In the genomic region with DNA sequence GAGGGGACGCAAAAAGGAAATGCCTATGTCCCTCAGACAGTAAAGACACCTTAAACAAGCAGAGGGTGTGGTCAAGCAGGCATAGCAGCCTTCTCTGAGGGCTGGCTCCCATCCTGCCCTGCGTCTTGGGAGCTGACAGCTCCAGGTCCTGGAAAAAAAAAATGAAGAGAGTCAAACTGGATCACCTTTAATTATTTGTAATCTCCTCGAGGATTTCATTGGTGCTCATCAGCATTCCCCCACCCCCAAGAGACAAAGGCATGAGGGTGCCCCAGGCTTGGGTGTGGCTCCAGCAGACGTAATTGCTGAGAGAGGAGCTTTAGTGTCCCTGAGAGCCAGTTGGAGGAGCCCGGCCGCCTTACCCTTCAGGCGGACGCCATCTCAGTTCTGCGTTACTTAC, we compare ENCODE assay signal across 31 mouse cellular contexts. TPM values are rescaled to one million over a fixed set of nuclear protein-coding genes. Genes with fewer than 3 reads are reported as not detected.
DNase-seq lines count a peak whose midpoint lies in the region; ATAC-seq and TF ChIP-seq lines count a peak whose summit lies in the region.
"Had no signal": no experiment of that assay in that cellular context is flagged by ENCODE, and none has a peak within 500 bp of the region (broad histone marks: within the 10 kb centered on the region; RNA-seq: fewer than 3 reads in every experiment).

No protein-coding gene starts in this region.

- H3K27me3 ChIP-seq in intestine, embryonic 16.5 days (replicated peaks; ENCODE audit: control insufficient read depth, insufficient read depth, low read length) = no peaks in the 10 kb centered on the region
- no peaks in the 10 kb centered on the region for H3K27me3 ChIP-seq in stomach, postnatal 0 days (ENCODE audit: control insufficient read depth, insufficient read depth, low read length)
- H3K27me3 ChIP-seq: embryonic facial prominence, embryonic 12.5 days; forebrain, embryonic 12.5 days; heart, embryonic 12.5 days; hindbrain, embryonic 15.5 days had no signal

- no peaks in the 10 kb centered on the region for H3K36me3 ChIP-seq in intestine, embryonic 16.5 days (ENCODE audit: control insufficient read depth, insufficient read depth, low read length)
- H3K36me3 ChIP-seq in stomach, postnatal 0 days (ENCODE audit: control insufficient read depth, insufficient read depth, low read length) = no peaks in the 10 kb centered on the region
- H3K36me3 ChIP-seq: embryonic facial prominence, embryonic 12.5 days; forebrain, embryonic 12.5 days; heart, embryonic 12.5 days; hindbrain, embryonic 10.5 days; hindbrain, embryonic 15.5 days; liver, embryonic 15.5 days had no signal

- no peaks in the 10 kb centered on the region for H3K9me3 ChIP-seq in intestine, embryonic 16.5 days (ENCODE audit: control insufficient read depth, low read length)
- H3K9me3 ChIP-seq in stomach, postnatal 0 days (ENCODE audit: control insufficient read depth, low read length) = no peaks in the 10 kb centered on the region
- H3K9me3 ChIP-seq: embryonic facial prominence, embryonic 12.5 days; forebrain, embryonic 12.5 days; heart, embryonic 12.5 days; hindbrain, embryonic 10.5 days; hindbrain, embryonic 15.5 days; liver, embryonic 15.5 days had no signal

- TF ChIP-seq EP300 in stomach, postnatal 0 days (optimal IDR thresholded peaks at IDR 0.05) = no peak

- no peak overlapping the region for H3K4me3 ChIP-seq in intestine, embryonic 16.5 days (ENCODE audit: low read length)
- no peak overlapping the region for H3K4me3 ChIP-seq in stomach, postnatal 0 days (ENCODE audit: low read depth, low read length)
- H3K4me3 ChIP-seq: embryonic facial prominence, embryonic 12.5 days; erythroblast, embryonic 14.5 days; forebrain, embryonic 12.5 days; heart, embryonic 12.5 days; hindbrain, embryonic 10.5 days; hindbrain, embryonic 15.5 days; liver, embryonic 15.5 days had no signal

- 0 out of 2 replicates have a peak overlapping the region, but pooled peaks have one; percentile 16 for H3K4me2 ChIP-seq in intestine, embryonic 16.5 days (ENCODE audit: low read depth, low read length)
- no peak overlapping the region; the same call in 1 of the 2 replicates for H3K4me2 ChIP-seq in stomach, postnatal 0 days (replicated peaks; ENCODE audit: low read depth)
- H3K4me2 ChIP-seq: embryonic facial prominence, embryonic 12.5 days; forebrain, embryonic 12.5 days; heart, embryonic 12.5 days; hindbrain, embryonic 15.5 days; liver, embryonic 15.5 days; lung, embryonic 14.5 days; midbrain, embryonic 11.5 days had no signal

- peaks cover 20% of the 10 kb centered on the region for H3K4me1 ChIP-seq in intestine, embryonic 16.5 days (ENCODE audit: control insufficient read depth, insufficient read depth, low read length)
- 0 out of 2 replicates have a peak, but pooled peaks cover 2% of the 10 kb centered on the region for H3K4me1 ChIP-seq in stomach, postnatal 0 days (replicated peaks; ENCODE audit: control insufficient read depth, insufficient read depth)
- H3K4me1 ChIP-seq: forebrain, embryonic 12.5 days; hindbrain, embryonic 15.5 days; liver, embryonic 15.5 days had no signal

- WGBS in intestine, embryonic 16.5 days = 36% methylated on average over 9 of the region's 9 CpGs
- WGBS in stomach, postnatal 0 days = 36% methylated on average over 9 of the region's 9 CpGs

- peak; percentile 33 for DNase-seq in heart, adult 11 months
- no peak for DNase-seq in heart, postnatal 4 days
- DNase-seq in R1 (ENCODE audit: low read depth, low spot score) = peak; percentile 76
- DNase-seq in stomach, postnatal 0 days (ENCODE audit: low spot score) = no peak
- no peak for DNase-seq in cerebellum, adult 11-12 months
- no peak for DNase-seq in yolk sac, embryonic 10.5 days (ENCODE audit: low spot score)
- DNase-seq: adrenal gland, adult 2 months; adrenal gland, postnatal 36 days; cerebellum, adult 8-10 months; cerebellum, postnatal 25 days; gastrocnemius, postnatal 25 days; heart, adult 18-20 months; kidney, adult 8-10 months; kidney, postnatal 4 days; left cerebral cortex, postnatal 4 days; lung, embryonic 14.5 days; right cerebral cortex, adult 18-20 months; spleen, adult 18-20 months had no signal

- TF ChIP-seq CTCF in stomach, postnatal 0 days (IDR thresholded peaks at IDR 0.05; ENCODE audit: low read depth) = no peak

- H3K27ac ChIP-seq in intestine, embryonic 16.5 days (ENCODE audit: low read length) = no peak overlapping the region
- peak overlapping the region; percentile 59 for H3K27ac ChIP-seq in stomach, postnatal 0 days (replicated peaks)
- H3K27ac ChIP-seq: embryonic facial prominence, embryonic 12.5 days; forebrain, embryonic 12.5 days; hindbrain, embryonic 10.5 days; hindbrain, embryonic 15.5 days; kidney, postnatal 0 days; liver, embryonic 15.5 days had no signal

- peak; percentile 69; the same call in 1 of the 2 replicates for ATAC-seq in intestine, embryonic 16.5 days
- no peak for ATAC-seq in stomach, postnatal 0 days (ENCODE audit: low FRiP score, low TSS enrichment)
- no peak for ATAC-seq in erythroid progenitor cell, adult 5-6 weeks (replicated peaks; ENCODE audit: low FRiP score, poor library complexity, severe bottlenecking)
- ATAC-seq: inflammation-experienced regulatory T-cells, adult 6 months; midbrain, embryonic 16.5 days had no signal

- no peak overlapping the region for H3K9ac ChIP-seq in intestine, embryonic 16.5 days (ENCODE audit: low read depth, low read length)
- H3K9ac ChIP-seq in stomach, postnatal 0 days (ENCODE audit: low read length) = no peak overlapping the region
- H3K9ac ChIP-seq: embryonic facial prominence, embryonic 12.5 days; forebrain, embryonic 12.5 days; heart, embryonic 12.5 days; hindbrain, embryonic 15.5 days; liver, embryonic 15.5 days; lung, embryonic 14.5 days had no signal

RNA-seq across cellular contexts. Expression of a gene that starts 43.1 kb away (rescaled TPM):
- total RNA-seq in heart, postnatal 4 days (2021) = 1 to 10 TPM; 1.9 to 2.2 TPM
- 0.89 and 0.93 TPM in 2 replicates for polyA plus RNA-seq in intestine, embryonic 16.5 days (2015; fragmentation: Nextera tagmentation; extraction: Ambion mirVana)
- 0.86 and 1.2 TPM in 2 replicates for polyA plus RNA-seq in stomach, postnatal 0 days (2015; fragmentation: Nextera tagmentation; extraction: Ambion mirVana)
- total RNA-seq in erythroid progenitor cell, adult 5-6 weeks (2015; ENCODE audit: low replicate concordance) = not detected in 2 replicates
- 1.5 TPM in 1 of 2 replicates, not detected in the other for total RNA-seq in erythroid progenitor cell, adult 5-6 weeks (2017; ENCODE audit: low replicate concordance)

RNA-seq across cellular contexts. Expression of a gene that starts 43.2 kb away (rescaled TPM):
- 10 to 100 TPM; 20.7 to 20.8 TPM for total RNA-seq in heart, postnatal 4 days (2021)
- 33.3 and 37.7 TPM in 2 replicates for polyA plus RNA-seq in intestine, embryonic 16.5 days (2015; fragmentation: Nextera tagmentation; extraction: Ambion mirVana)
- 22.9 and 24.3 TPM in 2 replicates for polyA plus RNA-seq in stomach, postnatal 0 days (2015; fragmentation: Nextera tagmentation; extraction: Ambion mirVana)
- 37.8 and 71.7 TPM in 2 replicates for total RNA-seq in erythroid progenitor cell, adult 5-6 weeks (2015; ENCODE audit: low replicate concordance)
- total RNA-seq in erythroid progenitor cell, adult 5-6 weeks (2017; ENCODE audit: low replicate concordance) = 78.0 and 78.3 TPM in 2 replicates

Comparison
In these comparisons a context has a peak if more than half of its experiments do, and no peak if none do; other contexts are left out.
1. DNase-seq: peak in heart, adult 11 months (single experiment) and R1 (single experiment); none in heart, postnatal 4 days (single experiment), stomach, postnatal 0 days (single experiment), cerebellum, adult 11-12 months (single experiment) and yolk sac, embryonic 10.5 days (single experiment).